Mouse (Mus musculus) layer of hippocampus, adult 8-10 months (tissue): ENCODE measurements around the gene Gapt. TPM values are rescaled to one million over a fixed set of nuclear protein-coding genes. Genes with fewer than 3 reads are reported as not detected.
"Not testable (repeated sequence)": the region's sequence is repeated elsewhere in the genome, so short reads cannot be mapped to it uniquely, and the experiment has no call there.

Source experiments
- DNase-seq, 2 experiments: peaks; one replicate each; pipeline ENCODE4 v3.0.0; 2022; ENCODE audit warnings: low spot score in 2 of 2
- total RNA-seq, 4 experiments: library from RNA; stranded (reverse); gene quantifications; 2 replicates each; pipeline ENCODE4 v1.2.4; 2022

Gapt gene
- not detected for total RNA-seq

DNA sequence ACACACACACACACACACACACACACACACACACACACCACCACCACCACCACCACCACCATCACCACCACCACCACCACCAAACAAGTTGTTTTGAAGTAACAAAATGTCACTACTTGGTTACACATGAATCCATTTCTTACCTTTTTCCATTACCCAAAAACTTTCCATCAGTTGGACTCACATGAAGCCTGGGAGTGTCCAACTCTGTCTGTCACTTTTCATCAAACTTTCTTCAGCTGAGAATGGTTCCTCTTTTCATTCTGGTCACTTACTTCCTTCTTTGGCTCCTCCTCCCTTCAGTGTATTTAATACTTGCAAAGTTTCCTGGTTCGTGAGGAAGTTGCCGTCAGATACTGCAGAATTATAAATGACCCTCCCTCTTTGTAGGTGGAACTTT is at the start of gene Gapt:
Gene Gapt, minus strand, starts transcription at position 259 of the 400 bp plus-strand sequence.
- DNase-seq: no peak

DNA sequence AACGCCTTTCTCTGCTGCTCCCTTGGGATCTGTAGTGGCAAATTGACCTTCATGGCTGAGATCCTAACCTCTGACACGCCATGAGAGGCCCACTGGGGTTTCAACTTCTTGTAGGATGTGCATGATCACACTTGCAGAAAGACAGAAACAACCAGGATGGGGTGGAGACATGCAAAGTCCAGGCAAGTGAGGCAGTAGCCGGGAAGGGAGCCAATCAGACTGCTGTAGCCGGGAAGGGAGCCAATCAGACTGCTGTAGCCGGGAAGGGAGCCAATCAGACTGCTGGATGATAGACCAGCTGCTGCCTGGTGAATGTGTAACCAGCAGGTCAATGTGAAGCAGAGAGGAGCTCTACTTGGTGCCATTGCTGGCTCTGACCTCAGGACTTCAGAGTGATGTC is 49.2 kb upstream of the Gapt start:
- no peak for DNase-seq

DNA sequence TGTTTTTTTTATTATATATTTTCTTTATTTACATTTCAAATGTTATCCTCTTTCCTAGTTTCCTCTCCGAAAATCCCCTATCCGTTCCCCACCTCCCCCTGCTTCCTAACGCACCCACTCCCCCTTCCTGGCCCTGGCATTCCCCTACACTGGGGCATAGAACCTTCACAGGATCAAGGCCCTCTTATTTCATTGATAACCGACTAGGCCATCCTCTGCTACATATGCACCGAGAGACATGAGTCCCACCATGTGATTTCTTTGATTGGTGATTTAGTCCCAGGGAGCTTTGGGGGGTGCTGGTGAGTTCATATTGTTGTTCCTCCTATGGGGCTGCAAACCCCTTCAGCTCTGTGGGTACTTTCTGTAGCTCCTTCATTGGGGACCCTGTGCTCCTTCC is 47.7 kb upstream of the Gapt start:
- DNase-seq: not testable (repeated sequence)

DNA sequence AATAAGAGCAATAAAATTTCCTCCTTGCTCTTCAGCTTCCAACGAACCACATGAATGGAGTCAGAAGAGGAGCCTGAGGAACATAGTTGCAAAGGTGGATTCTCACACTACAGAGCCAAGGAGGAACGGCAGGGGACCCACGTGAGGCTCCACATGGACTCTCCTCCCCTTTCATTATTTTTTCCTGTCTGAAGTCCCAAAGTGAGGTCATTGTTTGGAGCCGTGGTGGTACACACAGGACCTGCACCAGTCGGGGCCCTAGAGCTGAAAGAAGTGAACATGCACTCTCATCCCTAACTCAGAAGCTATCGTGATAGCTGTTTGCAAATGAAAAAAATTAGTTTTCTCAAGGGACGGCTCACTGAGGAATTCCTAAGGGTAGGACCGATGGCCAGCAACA is 47.1 kb upstream of the Gapt start:
- no peak for DNase-seq

DNA sequence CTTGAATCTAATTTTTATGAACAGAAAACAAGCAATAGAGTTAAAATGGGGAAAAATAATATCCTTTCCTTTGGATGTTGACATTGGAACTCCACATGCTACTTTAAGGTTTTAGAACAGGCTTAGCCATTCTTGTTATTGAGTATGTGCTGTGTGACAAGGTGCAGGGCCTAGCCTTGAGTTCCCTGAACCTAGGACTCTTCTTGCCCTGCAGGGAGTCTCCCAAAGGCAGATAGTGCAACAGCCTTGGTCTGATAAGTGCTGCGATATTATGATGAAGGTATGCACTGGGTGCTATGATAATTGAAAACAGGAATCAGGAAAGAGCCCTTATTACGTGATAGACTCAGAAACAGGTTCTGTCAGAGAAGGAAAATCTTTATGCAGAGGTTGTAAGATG is 44.9 kb upstream of the Gapt start:
- no peak for DNase-seq

DNA sequence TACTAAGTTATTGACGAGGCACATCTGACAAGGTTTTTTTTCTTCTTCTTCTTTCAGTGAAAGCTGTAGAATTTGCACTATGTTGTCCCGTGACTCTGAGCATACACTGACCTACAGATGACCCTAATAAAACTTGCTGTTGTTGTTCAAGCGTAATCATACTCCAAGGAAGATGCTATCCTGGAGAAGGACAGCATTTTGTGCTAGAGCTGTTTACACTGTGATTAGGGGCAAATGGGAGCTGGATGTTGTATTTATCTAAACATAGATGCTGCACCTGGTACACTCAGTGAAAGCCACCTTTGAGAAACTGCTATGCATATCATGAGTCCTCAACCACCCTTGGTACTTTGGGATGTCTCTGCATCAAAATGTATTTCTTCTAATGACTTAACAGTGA is 44.4 kb upstream of the Gapt start:
- DNase-seq: no peak

DNA sequence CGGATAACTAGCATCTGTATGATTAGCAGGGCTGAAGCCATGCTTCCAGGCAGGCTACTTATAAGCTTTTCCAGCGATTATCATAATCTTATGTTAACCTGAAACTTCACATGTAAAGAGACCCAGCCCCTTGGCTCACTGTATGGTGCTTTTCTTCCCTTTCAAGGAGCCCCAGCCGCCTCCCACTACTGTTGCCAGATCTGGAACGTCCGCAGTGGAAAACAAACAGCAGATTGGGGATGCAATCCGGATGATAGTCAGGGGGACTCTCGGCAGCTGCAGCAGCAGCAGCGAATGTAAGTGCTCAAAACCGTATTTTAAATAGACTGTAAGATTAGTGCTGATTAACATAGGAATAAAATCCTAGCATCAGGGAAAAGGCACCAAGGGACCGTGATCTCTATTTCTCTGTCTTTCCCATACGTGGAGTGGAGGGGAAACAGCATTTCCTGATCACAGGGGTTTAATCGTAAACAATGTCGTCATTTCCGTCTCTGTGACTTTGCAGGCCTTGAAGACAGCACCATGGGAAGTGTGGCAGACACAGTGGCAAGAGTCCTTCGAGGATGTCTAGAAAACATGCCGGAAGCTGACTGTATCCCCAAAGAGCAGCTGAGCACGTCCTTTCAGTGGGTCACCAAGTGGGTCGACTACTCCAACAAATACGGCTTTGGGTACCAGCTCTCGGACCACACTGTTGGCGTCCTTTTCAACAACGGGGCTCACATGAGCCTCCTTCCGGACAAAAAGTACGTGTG is 41.7 kb upstream of the Gapt start:
- DNase-seq: no peak

DNA sequence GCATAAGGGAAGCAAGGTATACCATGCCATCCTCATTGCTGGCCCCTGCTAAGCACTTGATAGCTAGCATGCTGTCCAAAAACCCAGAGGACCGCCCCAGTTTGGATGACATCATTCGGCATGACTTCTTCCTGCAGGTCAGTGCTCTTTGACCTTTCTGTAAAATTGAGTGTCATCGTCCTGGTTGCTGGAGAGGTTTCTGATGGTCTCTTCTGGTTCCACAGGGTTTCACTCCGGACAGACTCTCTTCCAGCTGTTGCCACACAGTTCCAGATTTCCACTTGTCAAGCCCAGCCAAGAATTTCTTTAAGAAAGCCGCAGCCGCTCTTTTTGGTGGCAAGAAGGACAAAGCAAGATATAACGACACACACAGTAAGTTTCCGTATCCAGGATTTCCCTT is 40.8 kb upstream of the Gapt start:
- no peak for DNase-seq

DNA sequence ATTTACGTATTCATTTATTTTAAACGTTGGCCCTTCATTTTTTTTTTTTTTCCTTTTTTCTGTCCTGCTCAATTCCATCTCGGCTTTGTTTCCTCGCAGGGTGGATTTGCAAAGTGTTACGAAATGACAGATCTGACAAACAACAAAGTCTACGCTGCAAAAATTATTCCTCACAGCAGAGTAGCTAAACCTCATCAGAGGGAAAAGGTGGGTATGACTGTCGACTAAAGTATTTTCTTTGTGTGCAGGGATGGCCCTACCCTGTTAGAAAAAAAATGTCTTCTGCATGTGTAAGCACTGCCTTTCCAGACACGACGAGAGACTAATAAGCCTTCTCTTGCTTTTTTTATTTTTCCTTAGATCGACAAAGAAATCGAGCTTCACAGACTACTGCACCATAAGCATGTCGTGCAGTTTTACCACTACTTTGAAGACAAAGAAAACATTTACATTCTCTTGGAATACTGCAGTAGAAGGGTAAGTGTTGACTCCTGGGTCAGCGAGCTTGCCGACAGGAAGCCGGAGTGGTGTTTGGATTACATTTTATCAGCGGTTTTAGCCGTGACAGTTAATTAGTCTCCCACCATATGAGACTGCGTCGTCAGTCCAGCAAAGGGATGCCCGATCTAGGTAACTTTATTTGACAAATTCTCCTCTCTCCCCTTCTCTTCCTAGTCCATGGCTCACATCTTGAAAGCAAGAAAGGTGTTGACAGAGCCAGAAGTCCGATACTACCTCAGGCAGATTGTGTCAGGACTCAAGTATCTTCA is 39.1 kb upstream of the Gapt start:
- DNase-seq: no peak

DNA sequence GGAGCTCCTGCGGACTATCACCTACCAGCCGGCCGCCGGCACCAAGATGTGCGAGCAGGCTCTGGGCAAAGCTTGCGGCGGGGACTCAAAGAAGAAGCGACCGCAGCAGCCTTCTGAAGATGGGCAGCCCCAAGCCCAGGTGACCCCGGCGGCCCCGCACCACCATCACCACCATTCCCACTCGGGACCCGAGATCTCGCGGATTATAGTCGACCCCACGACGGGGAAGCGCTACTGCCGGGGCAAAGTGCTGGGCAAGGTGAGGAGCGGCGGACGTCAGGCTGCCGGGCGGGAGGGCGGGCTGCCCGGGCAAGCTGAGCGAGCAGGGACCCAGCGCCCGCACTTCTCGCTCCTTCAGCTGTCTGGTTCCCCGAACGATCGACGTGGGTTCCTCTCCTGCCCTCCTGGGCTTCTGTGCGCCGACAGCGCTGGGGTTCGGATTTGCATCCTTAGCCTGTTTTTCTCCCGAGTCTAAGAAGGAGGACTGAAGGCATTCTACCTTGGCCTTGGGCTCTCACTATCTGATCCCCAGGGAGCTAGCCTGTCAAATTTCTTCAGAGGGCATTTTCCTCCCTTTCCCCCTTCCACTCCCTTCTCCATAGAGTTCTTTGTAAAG is 38.3 kb upstream of the Gapt start:
- no peak for DNase-seq

DNA sequence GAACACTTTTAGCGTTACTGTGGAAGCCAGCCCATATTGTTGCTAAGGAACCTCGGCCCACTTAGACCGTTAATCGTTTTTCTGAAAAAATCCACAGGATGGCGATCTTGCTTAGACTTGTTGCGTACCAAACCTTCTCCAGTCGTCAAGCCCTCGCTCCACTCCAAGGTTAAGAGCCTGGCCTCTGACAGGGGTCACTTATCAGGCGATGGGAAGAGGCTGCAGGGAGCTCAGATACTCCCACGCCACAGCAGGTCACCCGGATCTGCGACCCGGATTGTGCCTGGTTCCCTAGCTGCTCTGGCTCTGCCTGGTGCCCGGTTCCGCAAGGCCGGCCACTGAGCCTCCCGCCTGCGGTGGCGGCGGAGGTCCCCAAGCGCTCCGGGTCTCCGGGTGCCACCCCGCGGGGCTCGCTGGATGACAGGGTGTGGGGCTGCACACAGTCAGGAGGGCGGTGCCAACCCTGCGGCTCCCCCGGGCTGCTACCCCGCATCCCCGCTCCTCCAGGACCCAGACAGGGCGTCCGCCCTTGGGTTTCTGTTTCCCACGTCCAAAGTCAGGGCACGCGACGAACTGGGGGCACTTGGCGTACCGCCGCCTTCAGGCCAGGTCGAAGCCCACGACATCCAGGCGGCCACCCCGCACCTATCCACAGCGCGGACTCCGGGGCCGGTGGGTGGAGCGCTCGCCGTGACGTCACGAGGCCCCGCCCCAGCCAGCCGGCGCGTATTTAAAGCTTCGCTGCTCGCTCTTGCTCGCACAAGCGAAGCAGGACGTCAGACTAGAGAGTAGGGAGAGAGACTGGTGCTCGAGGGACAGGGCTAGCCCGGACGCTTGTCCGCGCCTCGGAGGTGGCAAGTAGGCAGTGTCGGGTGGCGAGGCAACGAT is 37.5 kb upstream of the Gapt start, which contains the start of gene Plk2:
Gene Plk2, plus strand, starts transcription at position 756 of the 888 bp plus-strand sequence.
- DNase-seq: peak; percentile 87 to 96

DNA sequence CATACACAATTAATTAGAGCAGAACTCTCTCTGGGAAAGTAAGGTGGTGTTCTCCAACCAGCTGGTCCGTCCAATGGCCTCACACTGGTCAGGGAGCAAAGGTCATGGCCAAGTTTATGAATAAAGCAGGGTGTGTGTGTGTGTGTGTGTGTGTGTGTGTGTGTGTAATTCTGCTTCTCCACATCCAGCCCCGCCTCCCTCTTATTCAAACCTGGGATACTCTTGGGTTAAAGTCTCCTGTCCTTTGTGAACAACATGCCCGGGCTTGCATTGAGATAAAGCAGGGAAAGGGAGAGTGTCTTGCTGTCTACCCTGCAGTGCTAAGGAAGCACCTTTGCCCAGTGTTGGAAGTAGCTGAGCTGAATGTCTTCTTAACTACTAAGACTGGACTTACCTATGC is 35.6 kb upstream of the Gapt start:
- DNase-seq: no peak

DNA sequence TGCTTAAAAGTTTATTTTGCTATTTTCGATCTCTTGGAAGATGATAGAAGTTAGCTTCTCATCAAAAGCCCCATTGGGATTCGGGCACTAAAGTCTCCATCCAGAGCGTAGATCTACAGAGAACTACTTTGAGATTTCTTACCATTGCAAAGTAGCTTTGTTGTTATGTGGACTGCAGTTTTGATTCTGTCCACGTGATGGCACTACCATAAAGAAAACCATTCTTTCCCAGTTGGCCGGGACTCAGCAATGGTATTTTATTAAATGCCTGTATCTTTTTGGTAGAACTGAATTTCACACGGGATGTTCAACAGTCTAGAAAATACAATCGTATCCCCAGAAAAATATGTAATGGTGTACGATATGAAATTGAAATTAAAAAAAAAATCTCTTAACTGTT is 35.2 kb upstream of the Gapt start:
- DNase-seq: peak; percentile 47 to 77

DNA sequence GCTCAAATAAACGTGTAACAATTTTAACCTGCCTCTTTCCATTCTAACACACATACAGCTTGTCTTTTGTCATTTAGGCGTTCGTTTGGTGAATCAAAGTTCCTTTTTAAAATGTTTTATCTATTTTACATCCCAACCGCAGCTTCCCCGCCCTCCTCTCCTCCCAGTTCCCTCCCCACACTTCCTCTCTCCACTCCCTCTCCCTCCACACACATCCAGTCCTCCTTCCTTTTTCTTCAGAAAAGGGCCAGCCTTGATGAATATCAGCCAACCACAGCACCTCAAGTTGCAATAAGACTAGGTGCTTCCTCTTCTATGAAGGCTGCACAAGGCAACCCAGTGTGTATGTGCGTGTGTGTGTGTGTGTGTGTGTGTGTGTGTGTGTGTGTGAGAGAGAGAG is 27.5 kb upstream of the Gapt start:
- no peak for DNase-seq

DNA sequence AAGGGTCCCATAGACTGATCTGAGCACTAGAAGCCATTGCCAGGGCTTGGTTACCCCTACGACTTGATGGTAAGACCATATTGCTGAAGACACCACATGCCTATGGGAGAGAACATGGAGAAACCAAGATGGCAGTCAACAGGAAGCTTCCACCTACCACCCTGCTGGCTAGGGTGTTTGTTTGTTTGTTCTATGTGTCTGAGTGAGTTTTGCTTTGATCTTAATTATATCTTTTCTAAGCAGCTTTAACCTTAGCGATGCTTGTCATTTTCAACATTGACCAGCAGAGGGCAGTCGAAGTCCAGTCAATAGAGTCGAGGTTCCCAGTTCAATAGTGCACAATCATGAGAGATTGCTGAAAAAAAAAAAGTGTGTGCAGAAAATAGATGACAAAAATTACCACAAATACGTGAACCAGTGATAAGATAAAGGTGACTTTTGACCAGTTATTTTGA is 25.5 kb upstream of the Gapt start:
- no peak for DNase-seq

DNA sequence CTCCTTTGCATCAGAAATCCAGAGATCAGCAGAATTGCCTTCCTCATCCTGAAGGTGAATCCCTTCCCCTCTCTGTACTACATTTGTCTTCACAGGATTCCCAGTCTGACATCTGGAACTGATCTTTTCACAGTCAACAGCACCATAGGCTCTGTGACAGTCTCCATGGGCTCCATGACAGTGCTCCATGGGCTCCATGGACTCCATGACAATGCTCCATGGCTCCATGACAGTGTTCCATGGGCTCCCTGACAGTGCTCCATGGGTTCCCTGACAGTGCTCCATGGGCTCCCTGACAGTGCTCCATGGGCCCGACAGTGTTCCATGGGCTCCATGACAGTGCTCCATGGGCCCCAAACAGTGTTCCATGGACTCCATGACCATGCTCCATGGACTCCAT is 12.7 kb upstream of the Gapt start:
- DNase-seq: no peak

DNA sequence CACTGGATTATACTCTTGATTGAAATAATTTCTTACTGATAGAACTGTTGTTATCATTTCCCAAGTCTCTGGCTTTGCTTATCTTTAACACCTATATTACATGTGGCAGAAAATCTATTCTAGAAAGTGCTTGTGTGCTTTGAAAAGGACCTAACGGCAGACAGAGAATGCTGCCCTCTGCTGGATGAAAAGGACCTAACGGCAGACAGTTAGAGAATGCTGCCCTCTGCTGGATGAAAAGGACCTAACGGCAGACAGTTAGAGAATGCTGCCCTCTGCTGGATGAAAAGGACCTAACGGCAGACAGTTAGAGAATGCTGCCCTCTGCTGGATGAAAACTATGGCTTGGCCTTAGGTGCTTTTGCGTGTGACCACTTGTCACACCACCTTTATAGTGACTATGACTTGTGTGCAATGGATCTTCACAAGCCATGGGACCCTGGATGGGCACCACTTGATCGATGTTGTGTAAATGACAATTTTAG is 11.6 kb upstream of the Gapt start:
- peak; percentile 40 to 80 for DNase-seq

DNA sequence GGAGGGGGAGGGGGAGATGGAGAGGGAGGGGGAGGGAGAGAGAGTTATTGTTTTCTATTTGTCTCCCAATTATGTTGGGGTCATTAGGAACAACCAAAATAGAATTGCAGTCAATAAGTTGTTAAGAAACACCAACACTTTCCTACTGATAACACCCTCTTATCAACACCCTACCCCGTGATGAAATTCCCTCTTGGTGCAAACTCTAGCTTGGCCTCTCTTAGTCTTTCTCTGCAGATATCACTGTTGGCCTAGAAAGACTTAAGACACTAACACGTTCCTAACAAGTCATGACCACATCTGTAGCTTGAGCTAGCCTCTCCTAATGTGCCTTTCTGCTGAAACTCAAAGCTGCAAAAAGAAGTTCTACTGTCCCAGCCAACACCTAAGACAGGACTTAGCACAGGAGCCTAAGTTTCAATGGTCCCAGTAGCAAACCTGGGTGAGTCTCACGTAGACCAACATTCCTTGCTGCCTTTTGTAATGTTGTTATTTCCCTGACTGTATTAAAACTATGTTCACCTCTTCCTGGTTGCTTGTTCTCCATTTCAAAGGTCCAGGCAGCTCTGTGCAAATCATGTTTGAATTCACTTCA is 11.1 kb upstream of the Gapt start:
- no peak for DNase-seq

DNA sequence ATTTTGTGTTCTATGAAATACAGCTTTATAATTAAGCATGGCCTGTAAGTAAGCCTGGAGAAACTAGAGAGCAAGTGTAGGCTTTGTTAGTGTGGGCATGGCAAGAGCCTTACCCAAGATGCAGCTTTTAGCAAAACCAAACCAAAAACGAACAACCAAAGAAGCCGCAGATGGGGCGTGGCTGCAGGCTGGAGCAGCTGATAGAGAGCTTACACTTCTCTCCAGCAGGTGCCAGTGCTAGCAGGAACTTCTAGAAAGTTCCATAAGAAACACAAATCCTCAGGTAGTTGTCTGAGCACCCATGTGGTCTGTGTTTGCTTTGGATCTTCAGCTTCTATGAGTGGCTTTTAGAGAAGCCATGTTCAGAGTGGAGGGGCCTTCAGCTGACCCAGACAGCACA is 9.5 kb upstream of the Gapt start:
- no peak for DNase-seq

DNA sequence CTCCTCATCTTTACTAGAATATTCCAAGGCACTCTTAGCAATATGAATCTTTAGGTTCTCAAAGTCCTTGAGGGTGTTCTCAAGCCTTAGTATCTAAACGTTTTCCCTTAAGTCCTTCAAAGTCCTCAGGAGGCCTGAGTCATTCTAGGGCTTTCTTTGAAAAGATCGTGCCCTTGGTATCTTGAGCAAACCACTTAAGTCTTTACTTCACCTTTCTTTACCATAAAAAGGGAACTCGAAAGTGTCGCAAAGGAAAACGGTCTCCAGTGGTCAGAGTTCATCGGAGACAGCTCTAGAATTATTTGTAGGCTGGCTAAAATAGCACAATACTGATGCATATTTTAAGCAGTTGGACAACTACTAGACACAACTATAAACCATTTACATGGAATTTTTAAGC is 6.7 kb upstream of the Gapt start:
- no peak for DNase-seq

DNA sequence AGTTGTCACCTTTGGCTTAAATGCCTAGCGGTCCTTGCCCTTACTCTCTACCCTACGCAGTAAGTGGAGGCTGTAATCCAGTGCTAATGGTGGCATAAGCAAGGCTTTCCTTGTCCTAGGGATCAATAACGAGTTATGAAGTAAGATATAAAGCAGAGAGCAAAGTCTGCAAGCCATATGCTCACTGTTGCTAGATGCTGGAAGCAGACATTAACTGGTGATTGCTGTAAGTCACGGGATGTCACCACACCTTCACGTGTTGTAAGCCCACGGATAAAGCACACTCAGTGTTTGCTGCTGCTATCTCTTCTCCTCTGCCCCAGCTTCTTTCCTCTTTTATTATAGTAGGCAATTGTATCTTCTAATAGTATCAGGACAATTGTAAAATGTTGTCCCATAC is 5.9 kb downstream of the Gapt start:
- no peak for DNase-seq
